Mouse (Mus musculus) limb, embryonic 14.5 days (tissue): ENCODE data around the gene Pank3. TPM values are rescaled to one million over a fixed set of nuclear protein-coding genes. Genes with fewer than 3 reads are reported as not detected.

Experiments used
- microRNA counts: library from miRNA; unstranded; fragments of <30 nt; microRNA quantifications from one replicate; lab custom pipeline; 2016
- microRNA-seq: library from miRNA; unstranded; fragments of <30 nt; microRNA quantifications from one replicate; pipeline ENCODE4, GENCODE M21; 2016
- polyA plus RNA-seq, 2 experiments: library from polyadenylated mRNA; depleted of rRNA in 1 of 2; stranded (reverse) in 1 of 2; unstranded in 1 of 2; fragments of >200 nt; fragmentation: Nextera tagmentation in 1 of 2; extraction: Ambion mirVana in 1 of 2; gene quantifications; 2 replicates each; pipeline versions ENCODE4 v1.2.1 to v1.2.3; 2012 to 2014

Gene Pank3
- polyA plus RNA-seq, 2 experiments: 20.3 to 20.4 TPM

MicroRNAs encoded within 50 kb of the gene (microRNA counts, 519-probe panel; counts per million panel counts)
- 4,092 counts per million, percentile 82 among the panel's probes with 10 or more counts for microRNA mmu-miR-103 (lab: Ali Mortazavi, UCI)

Small RNA genes within 50 kb of the gene (microRNA-seq; reads per million reads assigned to microRNA genes)
- 8.2 reads per million, percentile 19 among the genes with 10 or more reads in this experiment for gene Mir103-1

Other genes with a start within 250 kb of the Pank3 start
- 0.15 TPM in 2 replicates for gene Fbll1, start 29.4 kb downstream of the Pank3 start, polyA plus RNA-seq (2012; rRNA removed)
- not detected in 2 replicates for gene Fbll1, start 29.4 kb downstream of the Pank3 start, polyA plus RNA-seq (2014; fragmentation: Nextera tagmentation; extraction: Ambion mirVana)
- 49.9 and 71.3 TPM in 2 replicates for gene Rars, start 65.0 kb downstream of the Pank3 start, polyA plus RNA-seq (2012; rRNA removed)
- 83.7 and 84.5 TPM in 2 replicates for gene Rars, start 65.0 kb downstream of the Pank3 start, polyA plus RNA-seq (2014; fragmentation: Nextera tagmentation; extraction: Ambion mirVana)
- gene Wwc1, start 211.0 kb downstream of the Pank3 start, polyA plus RNA-seq (2012; rRNA removed): 9.1 and 13.9 TPM in 2 replicates
- gene Wwc1, start 211.0 kb downstream of the Pank3 start, polyA plus RNA-seq (2014; fragmentation: Nextera tagmentation; extraction: Ambion mirVana): 5.8 and 10.2 TPM in 2 replicates